In the genomic region with DNA sequence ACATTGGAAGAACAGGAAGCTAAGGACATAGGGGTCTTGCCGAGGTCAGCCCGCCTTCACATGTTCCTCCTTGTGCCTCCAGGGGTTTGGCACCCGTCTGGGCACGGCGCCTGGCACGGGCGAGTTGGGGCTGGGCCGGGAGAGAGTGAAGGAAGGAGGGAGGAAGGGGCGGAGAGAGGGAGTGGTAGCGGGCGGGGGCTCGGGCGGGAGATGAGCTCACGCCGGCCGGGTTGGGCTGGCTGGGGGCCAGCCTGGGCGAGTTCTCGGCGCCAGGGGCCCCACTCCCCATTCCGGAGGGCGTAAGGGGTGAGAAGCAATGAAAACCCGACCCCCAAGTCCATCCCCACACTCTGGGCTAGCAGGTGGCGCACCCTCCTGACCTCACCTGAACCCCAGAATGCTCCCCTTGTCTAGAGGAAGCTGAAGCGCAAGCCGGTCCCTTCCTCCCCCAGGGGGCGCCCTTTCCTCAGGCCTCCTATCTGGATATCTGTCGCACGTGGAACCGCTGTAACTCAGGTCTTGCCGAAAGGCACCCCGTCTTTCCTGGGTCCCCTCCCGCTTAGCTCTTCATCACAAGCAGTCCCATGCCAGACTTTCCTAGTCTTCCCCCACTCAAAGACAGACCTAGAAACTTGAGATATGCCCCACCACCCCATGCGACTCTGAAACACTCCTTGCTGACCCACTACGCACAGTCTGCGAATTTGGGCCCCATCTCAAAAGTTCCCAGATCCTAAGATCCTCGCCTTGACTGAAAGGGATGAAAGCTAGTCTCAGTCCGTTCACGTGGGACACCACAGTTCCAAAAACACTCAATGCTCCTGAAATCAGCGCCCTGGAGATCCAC, we compare ENCODE assay signal across 8 mouse cellular contexts. TPM values are rescaled to one million over a fixed set of nuclear protein-coding genes. Genes with fewer than 3 reads are reported as not detected.
A peak's percentile ranks its signal among the peaks of the same experiment; 100 is the strongest.
DNase-seq lines count a peak whose midpoint lies in the region; ATAC-seq and TF ChIP-seq lines count a peak whose summit lies in the region.

No protein-coding gene starts in this region.

- peaks cover 45% of the 10 kb centered on the region for H3K4me1 ChIP-seq in hindbrain, embryonic 16.5 days (ENCODE audit: control insufficient read depth, insufficient read depth, low read depth, low read length)

- no peak for ATAC-seq in hindbrain, embryonic 16.5 days

- H3K9ac ChIP-seq in hindbrain, embryonic 16.5 days (ENCODE audit: low read depth, low read length), result no peak overlapping the region

- DNase-seq in R1 (ENCODE audit: low read depth, low spot score), result peak; percentile 95
- DNase-seq in cerebellum, adult 9-11 months, result peak; percentile 76
- peak; percentile 93 for DNase-seq in gastrocnemius, adult 2 months
- peak; percentile 76 to 78 for DNase-seq in left cerebral cortex, postnatal 25 days (ENCODE audit: low spot score in 2 of 2)
- DNase-seq in mesoderm, embryonic 11.5 days (ENCODE audit: low read depth, low spot score), result peak; percentile 81
- DNase-seq in right cerebral cortex, postnatal 25 days, result peak; percentile 62
- DNase-seq in urinary bladder, postnatal 4 days (ENCODE audit: low spot score in 2 of 2), result peak; percentile 85 to 91

- peak overlapping the region; percentile 96 for H3K4me2 ChIP-seq in hindbrain, embryonic 16.5 days (ENCODE audit: low read length)

- H3K4me3 ChIP-seq in gastrocnemius, adult 2 months, result peak overlapping the region; percentile 87
- peak overlapping the region; percentile 52 for H3K4me3 ChIP-seq in hindbrain, embryonic 16.5 days (ENCODE audit: low read length)

- peak; percentile 93 for TF ChIP-seq CTCF in gastrocnemius, adult 2 months (IDR thresholded peaks at IDR 0.05)

- no peaks in the 10 kb centered on the region for H3K36me3 ChIP-seq in hindbrain, embryonic 16.5 days (ENCODE audit: control insufficient read depth, insufficient read depth, low read length)

- 2% methylated on average over 35 of the region's 39 CpGs for WGBS in hindbrain, embryonic 16.5 days

- intact Hi-C loops in gastrocnemius, adult 2 months (cut with DNase I), result loop anchor here (5.0 kb wide), 1 partner anchor 355 kb away; a partner anchor contains a TSS
- intact Hi-C loops in left cerebral cortex, postnatal 25 days (cut with DNase I), result loop anchor here (2.0 kb wide), 1 partner anchor 70 kb away; no protein-coding TSS in a partner anchor

- peak overlapping the region; percentile 92 for H3K27ac ChIP-seq in gastrocnemius, adult 2 months
- no peak overlapping the region for H3K27ac ChIP-seq in hindbrain, embryonic 16.5 days (ENCODE audit: low read depth, low read length)

- no peaks in the 10 kb centered on the region for H3K9me3 ChIP-seq in hindbrain, embryonic 16.5 days (ENCODE audit: control insufficient read depth, low read length)

- peaks cover 84% of the 10 kb centered on the region for H3K27me3 ChIP-seq in hindbrain, embryonic 16.5 days (replicated peaks; ENCODE audit: control insufficient read depth, insufficient read depth, low read length)

RNA-seq across cellular contexts. Expression of a gene that starts 4.9 kb away (rescaled TPM):
- 10 to 100 TPM; 48.0 to 81.2 TPM for total RNA-seq in gastrocnemius, adult 2 months (2021)
- polyA plus RNA-seq in hindbrain, embryonic 16.5 days (2015; fragmentation: Nextera tagmentation; extraction: Ambion mirVana), result 14.1 and 17.2 TPM in 2 replicates
- total RNA-seq in left cerebral cortex, postnatal 25 days (2021), result 10 to 100 TPM; 46.7 to 50.4 TPM

RNA-seq across cellular contexts. Expression of a gene that starts 23.2 kb away (rescaled TPM):
- 1 to 10 TPM; 2.3 to 2.8 TPM for total RNA-seq in gastrocnemius, adult 2 months (2021)
- 31.6 and 38.0 TPM in 2 replicates for polyA plus RNA-seq in hindbrain, embryonic 16.5 days (2015; fragmentation: Nextera tagmentation; extraction: Ambion mirVana)
- total RNA-seq in left cerebral cortex, postnatal 25 days (2021), result 10 to 100 TPM; 21.7 to 31.2 TPM

RNA-seq across cellular contexts. Expression of a gene that starts 24.6 kb away (rescaled TPM):
- total RNA-seq in gastrocnemius, adult 2 months (2021), result not detected
- not detected in 2 replicates for polyA plus RNA-seq in hindbrain, embryonic 16.5 days (2015; fragmentation: Nextera tagmentation; extraction: Ambion mirVana)
- not detected for total RNA-seq in left cerebral cortex, postnatal 25 days (2021)

Comparison
In these comparisons a context has a peak if more than half of its experiments do, and no peak if none do; other contexts are left out.
1. RNA of a gene that starts 23.2 kb away (total RNA-seq): 21.7 to 31.2 TPM in left cerebral cortex, postnatal 25 days; 2.3 to 2.8 TPM in gastrocnemius, adult 2 months; every median in the first group is over 4 times any median in the second.
2. Peak in every context shown above with its lines, with median percentiles within 50 percentile points of each other: DNase-seq.